Mouse (Mus musculus) kidney, embryonic 14.5 days (tissue): ENCODE results near the gene Tas2r140. TPM values are rescaled to one million over a fixed set of nuclear protein-coding genes. Genes with fewer than 3 reads are reported as not detected.

Experiments used
- ATAC-seq: fragments of 200-750 bp; cut with Nextera tagmentation; 2 replicates; pipeline ENCODE4 v1.8.0; 2017; ENCODE audit warnings: moderate number of reproducible peaks, mild to moderate bottlenecking, moderate TSS enrichment, moderate library complexity; ENCODE audit not compliant: low FRiP score, low TSS enrichment
- H3K27ac ChIP-seq: fragments of 300-500 bp; sonication (generic); 2 replicates; pipeline ENCODE4 v1.5.1; 2014; ENCODE audit warnings: low read depth, mild to moderate bottlenecking, low read length, moderate library complexity, mixed read lengths
- H3K27me3 ChIP-seq: fragments of 300-500 bp; sonication (generic); 2 replicates; pipeline ENCODE4 v1.6.1; 2014; ENCODE audit warnings: mild to moderate bottlenecking, low read length; ENCODE audit not compliant: control insufficient read depth, insufficient read depth
- H3K36me3 ChIP-seq: fragments of 300-500 bp; sonication (generic); 2 replicates; pipeline ENCODE4 v1.6.1; 2014; ENCODE audit warnings: low read length, mixed read lengths; ENCODE audit not compliant: control insufficient read depth, insufficient read depth
- H3K4me1 ChIP-seq: fragments of 300-500 bp; sonication (generic); 2 replicates; pipeline ENCODE4 v1.6.1; 2014; ENCODE audit warnings: low read length, mixed read lengths; ENCODE audit not compliant: control insufficient read depth, insufficient read depth
- H3K4me2 ChIP-seq: fragments of 300-500 bp; sonication (generic); replicated peaks from 2 replicates; pipeline ENCODE4 v1.6.1; 2014; ENCODE audit warnings: low read depth, mild to moderate bottlenecking, low read length
- H3K4me3 ChIP-seq: fragments of 300-500 bp; sonication (generic); 2 replicates; pipeline ENCODE4 v1.5.1; 2014; ENCODE audit warnings: mild to moderate bottlenecking, low read length
- H3K9ac ChIP-seq: fragments of 300-500 bp; sonication (generic); 2 replicates; pipeline ENCODE4 v1.6.1; 2014; ENCODE audit warnings: low read depth, mild to moderate bottlenecking, low read length, moderate library complexity
- H3K9me3 ChIP-seq: fragments of 300-500 bp; sonication (generic); 2 replicates; pipeline ENCODE4 v1.6.1; 2016; ENCODE audit warnings: low read length; ENCODE audit not compliant: control insufficient read depth
- WGBS: fragments of 180-500 bp; shearing (Covaris S2); extraction: QIAGEN DNeasy Blood & Tissue Kit; methylation state at CpG from one replicate; pipeline ENCODE4 v1.1.7; 2014; 5-methylcytosine and 5-hydroxymethylcytosine counted together
- polyA plus RNA-seq: library from polyadenylated mRNA; unstranded; fragments of >200 nt; fragmentation: Nextera tagmentation; extraction: Ambion mirVana; gene quantifications from 2 replicates; pipeline ENCODE4 v1.2.1, GENCODE M21; 2014

Gene Tas2r140
- not detected in 2 replicates for polyA plus RNA-seq

DNA sequence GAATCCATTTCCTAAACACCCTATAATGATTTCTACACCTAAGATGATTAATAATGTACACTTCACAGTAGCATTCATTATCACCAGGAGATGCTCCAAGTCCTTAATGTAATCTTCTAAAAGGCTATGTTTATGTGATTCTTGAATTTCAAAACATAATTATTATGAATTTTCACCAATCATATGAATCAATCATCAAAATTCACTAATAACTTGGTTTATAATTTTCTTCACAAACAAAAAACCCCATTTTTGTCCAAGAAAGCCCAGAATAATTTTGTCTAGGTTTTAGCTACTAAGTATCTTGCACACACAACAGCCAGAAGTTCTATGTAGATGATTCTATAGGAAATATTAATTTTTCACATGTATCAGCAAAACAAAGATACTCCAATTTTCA lies at the start of gene Tas2r140:
TSS of gene Tas2r140 (minus strand) at position 101 of the 400 bp plus-strand sequence.
- ATAC-seq: no peak
- Histone ChIP-seq H3K27me3 (no peaks in the 10 kb centered on the region), H3K9ac (no peak within 1 kb of the TSS), H3K9me3 (no peaks in the 10 kb centered on the region), H3K4me1 (no peaks in the 10 kb centered on the region), H3K36me3 (no peaks in the 10 kb centered on the region), H3K27ac (no peak within 1 kb of the TSS), H3K4me3 (no peak within 1 kb of the TSS), H3K4me2 (no peak within 1 kb of the TSS)

- peak within 1 kb of the TSS; percentile 96 for H3K27ac ChIP-seq
- peak within 1 kb of the TSS; percentile 68 for H3K4me3 ChIP-seq
- no peak for ATAC-seq
- H3K36me3 ChIP-seq: peaks cover 5% of the 10 kb centered on the region; the same call in 1 of the 2 replicates
- H3K9ac ChIP-seq: peak within 1 kb of the TSS; percentile 93
- H3K4me1 ChIP-seq: no peaks in the 10 kb centered on the region
- H3K4me2 ChIP-seq: peak within 1 kb of the TSS; percentile 42
- H3K9me3 ChIP-seq: no peaks in the 10 kb centered on the region
- H3K27me3 ChIP-seq: no peaks in the 10 kb centered on the region
These were observed 48.9 kb upstream of the Tas2r140 start, which contains the start of gene Smim10l1 for GRCm38 (mm10) chr6:133104609-133104921. Gene Smim10l1, plus strand, starts transcription at chr6:133104909.

DNA sequence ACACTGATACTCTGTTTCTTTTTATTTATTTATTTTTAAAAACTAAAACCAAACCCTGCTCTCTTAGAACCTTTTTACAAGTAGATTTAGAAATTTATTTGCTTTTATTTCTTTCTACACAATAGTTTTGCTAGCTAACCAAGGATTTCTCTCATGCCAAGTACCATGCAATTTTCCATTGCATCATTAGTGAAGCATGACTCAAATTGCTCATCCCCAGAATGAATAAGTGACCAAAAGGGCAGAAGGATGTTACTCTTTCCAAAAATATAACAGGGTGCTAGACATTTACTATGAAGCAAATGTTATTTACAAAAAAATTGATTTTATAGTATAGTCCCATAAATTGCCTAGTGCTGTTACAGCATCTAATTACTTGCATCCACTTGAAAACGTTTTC lies 46.8 kb upstream of the Tas2r140 start:
- WGBS: 67% methylated on average over 1 of the region's 1 CpGs

GRCm38 (mm10) chr6:133092226-133092625 lies 36.6 kb upstream of the Tas2r140 start:
- no peaks in the 10 kb centered on the region for H3K9me3 ChIP-seq
- H3K9ac ChIP-seq: no peak overlapping the region
- H3K27ac ChIP-seq: no peak overlapping the region
- H3K4me1 ChIP-seq: no peaks in the 10 kb centered on the region
- H3K27me3 ChIP-seq: no peaks in the 10 kb centered on the region
- WGBS: 82% methylated on average over 8 of the region's 8 CpGs
- no peak overlapping the region for H3K4me3 ChIP-seq
- no peak overlapping the region for H3K4me2 ChIP-seq
- H3K36me3 ChIP-seq: no peaks in the 10 kb centered on the region
- no peak for ATAC-seq

More for the DNA sequence above, 46.8 kb upstream of the Tas2r140 start:
- Histone ChIP-seq H3K27me3 (no peaks in the 10 kb centered on the region), H3K4me2 (no peak overlapping the region), H3K27ac (no peak overlapping the region), H3K4me3 (no peak overlapping the region), H3K4me1 (no peaks in the 10 kb centered on the region), H3K9me3 (no peaks in the 10 kb centered on the region), H3K9ac (no peak overlapping the region), H3K36me3 (no peaks in the 10 kb centered on the region)
- no peak for ATAC-seq

GRCm38 (mm10) chr6:133037001-133037400 lies 18.6 kb downstream of the Tas2r140 start, which contains the start of gene Tas2r103:
Gene Tas2r103, minus strand, starts transcription at chr6:133037101.
- ATAC-seq: no peak
- no peaks in the 10 kb centered on the region for H3K36me3 ChIP-seq
- H3K27me3 ChIP-seq: no peaks in the 10 kb centered on the region
- H3K4me1 ChIP-seq: no peaks in the 10 kb centered on the region
- H3K9ac ChIP-seq: no peak within 1 kb of the TSS
- H3K27ac ChIP-seq: no peak within 1 kb of the TSS
- WGBS: 83% methylated on average over 2 of the region's 2 CpGs
- no peak within 1 kb of the TSS for H3K4me3 ChIP-seq
- no peak within 1 kb of the TSS for H3K4me2 ChIP-seq
- H3K9me3 ChIP-seq: no peaks in the 10 kb centered on the region

Other genes with a start within 250 kb of the Tas2r140 start
- not detected in 2 replicates for gene Tas2r123, start 208.7 kb downstream of the Tas2r140 start, polyA plus RNA-seq
- gene Tas2r116, start 200.4 kb downstream of the Tas2r140 start, polyA plus RNA-seq: not detected in 2 replicates
- not detected in 2 replicates for gene Tas2r110, start 187.8 kb downstream of the Tas2r140 start, polyA plus RNA-seq
- not detected in 2 replicates for gene Tas2r113, start 162.8 kb downstream of the Tas2r140 start, polyA plus RNA-seq
- gene Tas2r125, start 146.2 kb downstream of the Tas2r140 start, polyA plus RNA-seq: not detected in 2 replicates
- not detected in 2 replicates for gene Tas2r129, start 104.7 kb downstream of the Tas2r140 start, polyA plus RNA-seq
- not detected in 2 replicates for gene Tas2r131, start 97.9 kb downstream of the Tas2r140 start, polyA plus RNA-seq
- gene Tas2r109, start 74.9 kb downstream of the Tas2r140 start, polyA plus RNA-seq: not detected in 2 replicates
- gene Tas2r103, start 18.7 kb downstream of the Tas2r140 start, polyA plus RNA-seq: not detected in 2 replicates
- 61.3 and 73.1 TPM in 2 replicates for gene Smim10l1, start 49.1 kb upstream of the Tas2r140 start, polyA plus RNA-seq
- gene 5530400C23Rik, start 236.4 kb upstream of the Tas2r140 start, polyA plus RNA-seq: not detected in 2 replicates